Mouse (Mus musculus) stomach, postnatal 0 days (tissue): Measurements from ENCODE around the gene Hs3st3a1. TPM values are rescaled to one million over a fixed set of nuclear protein-coding genes. Genes with fewer than 3 reads are reported as not detected.

ENCODE experiments used
- ATAC-seq: fragments of 200-750 bp; cut with Nextera tagmentation; 2 replicates; pipeline ENCODE4 v1.8.0; 2017; ENCODE audit not compliant: low FRiP score, low TSS enrichment
- DNase-seq: peaks from one replicate; pipeline ENCODE4 v3.0.0-alpha.2; 2016; ENCODE audit warnings: low spot score
- H3K27ac ChIP-seq: fragments of 300-500 bp; sonication (generic); replicated peaks from 2 replicates; pipeline ENCODE4 v1.5.1; 2014; ENCODE audit warnings: mild to moderate bottlenecking, control low read depth
- H3K27me3 ChIP-seq: fragments of 300-500 bp; sonication (generic); 2 replicates; pipeline ENCODE4 v1.6.1; 2014; ENCODE audit warnings: low read length; ENCODE audit not compliant: control insufficient read depth, insufficient read depth
- H3K36me3 ChIP-seq: fragments of 300-500 bp; sonication (generic); 2 replicates; pipeline ENCODE4 v1.6.1; 2014; ENCODE audit warnings: low read length, mixed read lengths; ENCODE audit not compliant: control insufficient read depth, insufficient read depth
- H3K4me1 ChIP-seq: fragments of 300-500 bp; sonication (generic); replicated peaks from 2 replicates; pipeline ENCODE4 v1.6.1; 2014; ENCODE audit warnings: antibody characterized with exemption; ENCODE audit not compliant: control insufficient read depth, insufficient read depth
- H3K4me2 ChIP-seq: fragments of 300-500 bp; sonication (generic); replicated peaks from 2 replicates; pipeline ENCODE4 v1.6.1; 2014; ENCODE audit warnings: low read depth, mild to moderate bottlenecking, control low read depth, moderate library complexity
- H3K4me3 ChIP-seq: fragments of 300-500 bp; sonication (generic); 2 replicates; pipeline ENCODE4 v1.5.1; 2014; ENCODE audit warnings: low read depth, low read length, control low read depth
- H3K9ac ChIP-seq: fragments of 300-500 bp; sonication (generic); 2 replicates; pipeline ENCODE4 v1.6.1; 2014; ENCODE audit warnings: mild to moderate bottlenecking, low read length, control low read depth, mixed read lengths
- H3K9me3 ChIP-seq: fragments of 300-500 bp; sonication (generic); 2 replicates; pipeline ENCODE4 v1.6.1; 2016; ENCODE audit warnings: low read length; ENCODE audit not compliant: control insufficient read depth
- CTCF ChIP-seq: IDR thresholded peaks from 2 replicates; pipeline ENCODE4 v1.5.1; 2016; ENCODE audit warnings: antibody characterized with exemption, low read depth, mild to moderate bottlenecking, moderate library complexity
- EP300 ChIP-seq: optimal IDR thresholded peaks from 2 replicates; pipeline ENCODE3; 2016; ENCODE audit warnings: antibody characterized with exemption
- WGBS: fragments of 180-500 bp; shearing (Covaris S2); extraction: QIAGEN DNeasy Blood & Tissue Kit; methylation state at CpG from one replicate; pipeline ENCODE4 v1.1.7; 2014; 5-methylcytosine and 5-hydroxymethylcytosine counted together
- polyA plus RNA-seq: library from polyadenylated mRNA; unstranded; fragments of >200 nt; fragmentation: Nextera tagmentation; extraction: Ambion mirVana; gene quantifications from 2 replicates; pipeline ENCODE4 v1.2.1, GENCODE M21; 2015

Hs3st3a1 gene
- polyA plus RNA-seq, 1 experiment from 2014 or later: 0.30 TPM

- no peak overlapping the region for H3K27ac ChIP-seq
- H3K36me3 ChIP-seq: no peaks in the 10 kb centered on the region
- 14% methylated on average over 8 of the region's 8 CpGs for WGBS
- peak overlapping the region; percentile 21 for H3K4me2 ChIP-seq
- H3K27me3 ChIP-seq: no peaks in the 10 kb centered on the region
- TF ChIP-seq EP300: no peak
- TF ChIP-seq CTCF: peak; percentile 80
- H3K4me3 ChIP-seq: no peak overlapping the region
- no peak for ATAC-seq
- H3K4me1 ChIP-seq: no peaks in the 10 kb centered on the region
- no peaks in the 10 kb centered on the region for H3K9me3 ChIP-seq
- H3K9ac ChIP-seq: no peak overlapping the region
- no peak for DNase-seq
Measured at GRCm38 (mm10) chr11:64442119-64442518, 7.0 kb downstream of the Hs3st3a1 start.

DNA sequence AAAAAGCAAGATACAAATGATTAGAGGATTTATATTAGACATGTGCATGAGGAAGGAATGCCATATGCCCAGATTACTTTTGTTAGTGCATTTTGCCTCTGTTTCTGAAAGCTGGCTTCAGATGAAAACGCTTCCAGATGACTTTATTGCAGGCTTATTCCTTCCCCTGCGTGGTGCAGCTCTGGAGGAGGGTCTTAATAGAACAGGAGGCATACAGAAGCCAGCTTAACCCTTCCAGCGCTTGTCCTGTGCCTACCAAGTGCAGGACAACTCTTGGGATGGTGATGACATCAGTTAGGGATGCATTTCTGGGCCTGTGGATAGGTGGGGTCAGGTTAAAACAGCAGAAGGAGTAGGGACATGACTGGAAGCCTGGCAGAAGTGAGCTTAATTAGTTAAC, 7.6 kb downstream of the Hs3st3a1 start:
- TF ChIP-seq CTCF (no peak), EP300 (no peak)
- Histone ChIP-seq H3K4me2 (no peak overlapping the region), H3K27me3 (no peaks in the 10 kb centered on the region), H3K4me1 (no peaks in the 10 kb centered on the region), H3K9me3 (no peaks in the 10 kb centered on the region), H3K27ac (no peak overlapping the region), H3K4me3 (no peak overlapping the region), H3K36me3 (no peaks in the 10 kb centered on the region), H3K9ac (no peak overlapping the region)
- no peak for DNase-seq
- 43% methylated on average over 3 of the region's 3 CpGs for WGBS
- ATAC-seq: no peak

- 82% methylated on average over 1 of the region's 1 CpGs for WGBS
- no peak for TF ChIP-seq CTCF
- no peak for TF ChIP-seq EP300
- ATAC-seq (no peak), DNase-seq (no peak)
- Histone ChIP-seq H3K4me2 (no peak overlapping the region), H3K4me1 (no peaks in the 10 kb centered on the region), H3K27ac (no peak overlapping the region), H3K9ac (no peak overlapping the region), H3K36me3 (no peaks in the 10 kb centered on the region), H3K9me3 (no peaks in the 10 kb centered on the region), H3K27me3 (no peaks in the 10 kb centered on the region), H3K4me3 (no peak overlapping the region)
Measured at GRCm38 (mm10) chr11:64445227-64445626, 10.1 kb downstream of the Hs3st3a1 start.

DNA sequence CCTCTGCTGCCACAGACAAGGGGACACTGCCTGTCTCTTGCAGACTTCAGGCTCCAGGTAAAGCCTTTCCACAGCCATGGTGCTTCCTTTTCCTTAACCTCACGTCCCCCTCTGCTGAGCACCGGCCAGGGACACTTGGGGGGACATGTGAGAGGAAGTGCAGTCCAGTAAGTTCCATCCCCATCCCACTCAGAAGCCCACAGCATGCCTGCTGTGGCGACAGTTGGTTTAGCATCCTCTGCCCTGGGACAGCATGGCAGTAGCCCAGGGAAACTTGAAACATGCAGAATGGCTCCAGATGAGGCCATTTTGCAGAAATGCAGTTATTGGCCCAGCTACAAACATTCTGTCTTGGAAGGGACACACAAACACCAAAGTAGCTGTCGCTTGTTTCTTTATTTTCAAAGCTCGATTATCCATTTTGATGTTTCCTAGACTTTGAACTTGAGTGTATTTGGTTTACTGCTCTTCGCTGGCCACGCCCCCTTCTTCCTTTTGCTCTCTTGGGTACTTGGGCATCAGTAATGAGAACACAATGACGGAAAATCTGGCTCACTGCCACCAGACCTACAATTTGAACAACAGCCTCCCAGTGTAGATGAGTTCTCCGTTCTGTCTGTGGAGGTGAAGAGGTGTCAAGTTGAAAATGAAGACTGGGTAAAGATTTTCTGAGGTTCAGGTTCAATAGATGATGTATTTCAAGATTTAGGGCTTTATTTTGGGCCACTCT, 13.6 kb downstream of the Hs3st3a1 start:
- WGBS: 82% methylated on average over 9 of the region's 9 CpGs
- no peak for DNase-seq
- no peak overlapping the region for H3K9ac ChIP-seq
- H3K4me2 ChIP-seq: no peak overlapping the region
- no peak for TF ChIP-seq EP300
- no peak for TF ChIP-seq CTCF
- H3K4me1 ChIP-seq: no peaks in the 10 kb centered on the region
- no peak overlapping the region for H3K27ac ChIP-seq
- no peak for ATAC-seq
- no peaks in the 10 kb centered on the region for H3K27me3 ChIP-seq
- H3K36me3 ChIP-seq: no peaks in the 10 kb centered on the region
- H3K4me3 ChIP-seq: no peak overlapping the region
- no peaks in the 10 kb centered on the region for H3K9me3 ChIP-seq

- H3K4me1 ChIP-seq: no peaks in the 10 kb centered on the region
- ATAC-seq: no peak
- H3K27me3 ChIP-seq: no peaks in the 10 kb centered on the region
- no peaks in the 10 kb centered on the region for H3K36me3 ChIP-seq
- H3K9ac ChIP-seq: no peak overlapping the region
- H3K27ac ChIP-seq: no peak overlapping the region
- 79% methylated on average over 3 of the region's 3 CpGs for WGBS
- no peaks in the 10 kb centered on the region for H3K9me3 ChIP-seq
- TF ChIP-seq EP300: no peak
- TF ChIP-seq CTCF: no peak
- no peak overlapping the region for H3K4me2 ChIP-seq
- no peak overlapping the region for H3K4me3 ChIP-seq
- DNase-seq: no peak
Measured at GRCm38 (mm10) chr11:64461746-64462145, 26.6 kb downstream of the Hs3st3a1 start.

DNA sequence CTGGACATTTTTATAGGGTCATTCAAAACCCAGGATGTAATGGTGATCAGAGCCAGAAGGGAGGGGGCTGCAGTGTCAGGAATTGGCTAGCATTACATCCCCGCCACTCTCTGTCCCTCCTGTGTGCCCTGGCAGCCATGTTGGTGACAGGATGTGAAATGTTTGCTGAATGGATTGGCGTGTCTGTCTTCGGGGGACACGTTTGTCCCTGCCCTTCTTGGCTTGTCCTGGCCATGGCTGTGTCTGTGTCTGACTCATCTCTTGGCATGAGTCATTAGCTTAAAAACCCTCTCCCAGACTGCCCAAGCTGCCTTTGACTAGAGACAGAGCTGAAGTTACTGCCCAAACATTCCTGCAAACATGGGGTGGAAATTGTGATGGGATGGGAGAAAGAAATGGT, 33.6 kb downstream of the Hs3st3a1 start:
- ATAC-seq (no peak), DNase-seq (no peak)
- Histone ChIP-seq H3K36me3 (no peaks in the 10 kb centered on the region), H3K9ac (no peak overlapping the region), H3K4me1 (no peaks in the 10 kb centered on the region), H3K27me3 (no peaks in the 10 kb centered on the region), H3K4me3 (no peak overlapping the region), H3K27ac (no peak overlapping the region), H3K4me2 (no peak overlapping the region), H3K9me3 (no peaks in the 10 kb centered on the region)
- 46% methylated on average over 4 of the region's 4 CpGs for WGBS
- TF ChIP-seq CTCF: no peak
- TF ChIP-seq EP300: no peak
